ENCODE assay signal across 31 mouse cellular contexts in the genomic region with DNA sequence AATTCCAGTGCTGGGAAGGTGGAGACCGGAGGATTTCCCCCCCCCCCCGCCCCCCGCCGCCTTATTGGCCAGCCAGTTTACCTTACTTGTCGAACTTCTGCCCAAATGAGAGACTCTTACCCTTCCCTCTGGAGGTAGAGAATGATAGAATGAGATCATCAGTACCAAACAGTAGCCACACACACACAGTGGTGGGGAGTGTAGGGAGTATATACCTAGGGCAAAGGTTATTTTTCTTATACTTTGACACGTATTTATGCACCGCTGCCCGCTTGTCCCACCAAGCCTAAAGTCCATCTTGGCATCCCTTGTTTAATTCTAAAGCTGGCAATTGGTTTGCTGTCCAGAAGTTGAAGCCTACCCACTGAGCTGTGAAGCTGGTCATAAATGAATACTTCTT.
"Had no signal": no experiment of that assay in that cellular context is flagged by ENCODE, and none has a peak within 500 bp of the region (broad histone marks: within the 10 kb centered on the region; RNA-seq: fewer than 3 reads in every experiment).

No protein-coding gene starts in this region.

- H3K4me2 ChIP-seq: heart, embryonic 11.5 days; heart, embryonic 12.5 days; heart, embryonic 13.5 days; heart, embryonic 15.5 days; hindbrain, embryonic 12.5 days; hindbrain, embryonic 13.5 days; hindbrain, embryonic 14.5 days; hindbrain, embryonic 15.5 days; intestine, embryonic 15.5 days had no signal

- H3K9ac ChIP-seq: heart, embryonic 12.5 days; heart, embryonic 13.5 days; heart, embryonic 15.5 days; hindbrain, embryonic 12.5 days; hindbrain, embryonic 13.5 days; hindbrain, embryonic 14.5 days; hindbrain, embryonic 15.5 days; intestine, embryonic 15.5 days had no signal

- H3K9me3 ChIP-seq: heart, embryonic 10.5 days; heart, embryonic 12.5 days; heart, embryonic 13.5 days; heart, embryonic 15.5 days; hindbrain, embryonic 10.5 days; hindbrain, embryonic 12.5 days; hindbrain, embryonic 13.5 days; hindbrain, embryonic 15.5 days; intestine, embryonic 15.5 days had no signal

- H3K27me3 ChIP-seq: heart, embryonic 12.5 days; heart, embryonic 13.5 days; heart, embryonic 15.5 days; hindbrain, embryonic 12.5 days; hindbrain, embryonic 13.5 days; hindbrain, embryonic 15.5 days; intestine, embryonic 15.5 days had no signal

- H3K36me3 ChIP-seq: heart, embryonic 10.5 days; heart, embryonic 12.5 days; heart, embryonic 13.5 days; heart, embryonic 15.5 days; hindbrain, embryonic 10.5 days; hindbrain, embryonic 12.5 days; hindbrain, embryonic 13.5 days; hindbrain, embryonic 15.5 days; intestine, embryonic 15.5 days had no signal

- DNase-seq: heart, adult 18-20 months; heart, adult 2 months; heart, postnatal 10 days; heart, postnatal 14 days; heart, postnatal 36 days; heart, postnatal 4 days; kidney, adult 18-20 months; kidney, adult 8-10 months; kidney, adult 9 months; kidney, postnatal 14 days; kidney, postnatal 36 days; layer of hippocampus, adult 9-11 months; layer of hippocampus, postnatal 36 days had no signal

- H3K27ac ChIP-seq: heart, adult 2 months; heart, embryonic 10.5 days; heart, embryonic 13.5 days; heart, embryonic 15.5 days; hindbrain, embryonic 10.5 days; hindbrain, embryonic 12.5 days; hindbrain, embryonic 13.5 days; hindbrain, embryonic 14.5 days; hindbrain, embryonic 15.5 days; hindbrain, postnatal 0 days; intestine, embryonic 15.5 days; layer of hippocampus, adult 2 months; left cerebral cortex, adult 2 months had no signal

- H3K4me3 ChIP-seq: heart, adult 2 months; heart, embryonic 10.5 days; heart, embryonic 12.5 days; heart, embryonic 13.5 days; heart, embryonic 15.5 days; hindbrain, embryonic 10.5 days; hindbrain, embryonic 12.5 days; hindbrain, embryonic 13.5 days; hindbrain, embryonic 15.5 days; intestine, embryonic 15.5 days; layer of hippocampus, adult 2 months; left cerebral cortex, adult 2 months had no signal

- ATAC-seq: hindbrain, embryonic 16.5 days; hindbrain, postnatal 0 days; inflammation-experienced regulatory T-cells, adult 6 months; intestine, embryonic 15.5 days; intestine, embryonic 16.5 days; intestine, postnatal 0 days had no signal

- H3K4me1 ChIP-seq: heart, embryonic 10.5 days; heart, embryonic 12.5 days; heart, embryonic 13.5 days; heart, embryonic 15.5 days; hindbrain, embryonic 10.5 days; hindbrain, embryonic 12.5 days; hindbrain, embryonic 13.5 days; hindbrain, embryonic 15.5 days; intestine, embryonic 15.5 days had no signal
